Mouse (Mus musculus) cerebellum, postnatal 36 days (tissue): ENCODE results near the gene Nagpa.
A peak's percentile ranks its signal among the peaks of the same experiment; 100 is the strongest.
"Not testable (repeated sequence)": the region's sequence is repeated elsewhere in the genome, so short reads cannot be mapped to it uniquely, and the experiment has no call there.

Source experiments
- DNase-seq, 2 experiments: peaks; one replicate each; pipeline ENCODE4 v3.0.0; 2021 to 2022; ENCODE audit warnings: mixed read lengths in 2 of 2

Nagpa gene

DNA sequence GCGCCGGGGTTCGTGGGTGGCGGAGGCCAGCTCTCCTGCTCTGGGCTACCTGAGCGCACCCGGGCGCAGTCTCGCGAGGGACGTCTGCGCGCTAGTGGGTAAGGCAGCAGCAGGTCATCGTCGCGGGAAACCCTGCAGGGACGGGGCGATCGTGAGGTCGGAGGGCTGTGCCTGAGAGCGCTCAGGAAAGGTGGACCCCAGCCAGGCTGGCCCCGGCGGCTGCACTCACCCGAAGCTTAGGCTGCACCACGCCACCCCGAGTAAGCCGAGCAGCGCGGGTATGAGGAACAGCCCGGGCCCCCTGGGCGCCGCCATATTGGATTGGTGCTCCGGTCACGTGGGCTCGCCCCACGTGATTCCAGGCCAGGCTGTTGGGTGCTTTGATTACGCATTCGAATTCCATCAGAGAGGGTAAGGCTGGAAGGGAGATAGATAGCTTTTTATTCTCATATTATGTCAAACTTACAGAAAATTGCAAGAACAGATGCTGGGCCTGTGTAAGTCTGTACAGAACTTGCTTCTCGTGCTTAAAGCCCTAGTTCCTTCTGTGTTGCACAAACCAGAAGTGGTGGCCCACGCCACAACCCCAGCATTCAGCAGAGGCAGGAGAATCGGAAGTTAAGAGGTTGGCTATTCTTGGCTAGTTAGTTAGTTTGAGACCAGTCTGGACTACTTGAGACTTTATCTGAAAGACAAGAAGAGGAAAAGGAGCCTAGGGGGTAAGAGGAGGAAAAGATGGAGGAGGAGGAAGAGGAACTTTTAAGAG, at the start of gene Nagpa:
Nagpa (minus strand) TSS at position 345 of the 766 bp plus-strand sequence.
- DNase-seq, result peak; percentile 77 to 81

DNA sequence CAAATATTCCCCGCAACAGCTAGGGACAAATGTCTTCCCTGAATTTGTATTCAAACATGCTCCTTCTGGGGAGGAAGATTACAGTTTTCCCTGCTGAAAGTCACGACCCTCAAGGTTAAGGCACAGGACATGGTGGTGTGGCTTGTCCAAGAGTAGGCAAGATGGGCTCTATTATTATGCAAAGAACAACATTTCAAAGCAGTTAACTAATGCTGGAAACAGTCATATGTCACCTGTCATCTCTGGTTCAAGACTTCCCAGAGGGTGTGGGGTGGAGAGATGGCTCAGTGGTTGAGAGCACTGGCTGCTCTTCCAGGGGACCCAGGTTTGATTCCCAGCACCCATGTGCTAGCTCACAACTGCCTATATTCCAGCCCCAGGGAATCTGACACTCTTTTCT, 48.4 kb upstream of the Nagpa start:
- no peak for DNase-seq

DNA sequence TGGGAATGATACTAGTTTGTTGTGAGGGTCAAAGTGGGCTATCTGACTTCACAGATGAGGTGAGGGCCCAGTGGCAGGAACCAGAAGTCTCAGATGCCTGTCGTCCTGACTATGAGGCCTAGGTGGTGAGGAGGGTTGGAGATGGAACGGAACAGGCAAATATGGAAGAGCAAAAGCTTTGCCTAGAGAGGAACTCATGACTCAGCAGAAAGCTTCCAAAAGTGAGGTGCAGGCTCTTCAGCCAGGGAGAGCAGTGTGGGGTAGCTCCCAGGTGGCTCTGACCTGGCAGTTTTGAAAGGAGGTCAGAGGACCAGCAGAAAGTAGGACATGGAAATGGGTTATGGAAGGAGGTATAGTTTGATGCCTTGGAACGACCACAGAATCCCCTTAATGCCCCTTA, 47.1 kb upstream of the Nagpa start:
- DNase-seq, result no peak

DNA sequence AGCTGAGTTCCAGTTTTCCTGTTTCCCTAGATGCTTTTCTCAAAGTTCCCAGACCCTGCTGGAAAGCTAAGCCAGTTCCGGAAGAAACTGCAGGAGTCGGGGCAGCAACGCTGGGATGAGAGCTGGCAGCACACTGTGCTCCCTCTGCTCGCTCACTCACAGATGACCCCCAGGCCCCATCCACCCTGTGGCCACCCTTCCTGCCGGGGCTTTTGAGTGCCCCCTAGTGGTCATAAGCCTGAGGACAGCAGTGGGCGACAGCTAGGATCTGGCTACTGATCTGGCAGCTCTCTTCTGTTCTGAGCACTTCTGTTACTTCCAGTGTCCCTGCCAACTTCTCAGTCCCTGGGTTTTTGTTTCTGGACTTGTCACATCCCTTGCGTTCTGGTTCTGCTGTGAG, 40.6 kb upstream of the Nagpa start:
- peak; percentile 39 to 55 for DNase-seq

GRCm38 (mm10) chr16:5242882-5243281, 39.1 kb upstream of the Nagpa start:
- no peak for DNase-seq

DNA sequence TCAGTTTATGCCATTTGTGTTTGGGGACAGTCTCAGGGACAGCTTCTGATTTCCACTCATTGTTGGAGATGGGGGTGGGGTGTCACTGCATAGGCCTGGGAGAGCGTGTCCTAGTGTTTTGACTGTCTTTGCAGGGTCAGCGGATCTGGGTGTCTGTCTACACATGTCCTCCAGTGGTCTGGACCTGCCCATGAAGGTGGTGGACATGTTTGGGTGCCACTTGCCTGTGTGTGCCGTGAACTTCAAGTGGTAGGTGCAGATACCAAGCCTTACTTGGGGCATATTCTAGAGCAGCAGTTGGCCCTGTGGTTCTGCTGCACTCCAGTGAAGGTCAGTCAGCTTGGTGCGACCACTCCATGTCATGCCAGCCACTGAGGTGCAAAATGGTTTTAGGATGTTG, 38.5 kb upstream of the Nagpa start:
- DNase-seq, result no peak

DNA sequence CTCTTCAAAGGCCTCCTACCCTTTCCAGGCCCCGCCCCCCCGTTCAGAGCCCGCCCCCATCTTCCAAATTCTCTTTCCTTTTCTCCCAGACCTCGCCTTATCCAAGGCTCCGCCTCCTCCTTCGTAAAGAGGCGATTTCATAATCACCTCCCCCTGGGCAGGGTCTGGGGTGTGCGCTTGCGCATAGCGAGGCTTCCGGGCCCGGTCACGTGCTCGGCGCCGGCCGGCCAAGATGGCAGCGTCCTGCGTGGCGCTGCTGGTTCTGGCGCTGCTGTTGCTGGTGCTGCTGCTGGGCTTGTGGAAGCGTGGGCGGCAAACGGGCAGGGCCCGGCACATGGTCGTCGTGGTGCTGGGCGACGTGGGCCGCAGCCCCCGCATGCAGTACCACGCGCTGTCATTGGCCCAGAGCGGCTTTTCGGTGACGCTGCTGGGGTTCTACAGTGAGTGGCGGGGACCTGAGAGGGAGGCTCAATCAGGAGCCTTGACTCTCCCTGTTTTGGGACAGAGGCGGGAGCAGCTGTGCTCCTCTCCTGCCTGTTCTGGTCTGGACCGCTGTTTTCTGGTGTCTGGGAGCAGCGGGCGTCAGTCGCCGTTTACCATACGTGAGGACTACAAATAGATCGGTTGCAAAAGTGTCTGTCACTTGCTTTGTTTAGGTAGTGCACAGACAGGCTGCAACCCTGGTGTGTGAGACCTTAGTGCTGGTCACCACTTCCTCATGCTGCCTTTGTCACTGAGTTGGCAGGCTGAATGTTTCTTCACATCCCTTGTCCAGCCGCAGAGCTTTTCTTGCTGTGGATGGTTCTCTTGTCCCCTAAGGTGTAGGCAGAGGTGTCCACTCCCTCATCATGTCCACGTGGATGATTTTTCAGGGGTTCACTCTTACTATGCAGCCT, 29.9 kb upstream of the Nagpa start, which contains the start of gene Alg1:
Alg1 (plus strand) TSS at position 204 of the 896 bp plus-strand sequence.
- peak; percentile 91 to 95 for DNase-seq

DNA sequence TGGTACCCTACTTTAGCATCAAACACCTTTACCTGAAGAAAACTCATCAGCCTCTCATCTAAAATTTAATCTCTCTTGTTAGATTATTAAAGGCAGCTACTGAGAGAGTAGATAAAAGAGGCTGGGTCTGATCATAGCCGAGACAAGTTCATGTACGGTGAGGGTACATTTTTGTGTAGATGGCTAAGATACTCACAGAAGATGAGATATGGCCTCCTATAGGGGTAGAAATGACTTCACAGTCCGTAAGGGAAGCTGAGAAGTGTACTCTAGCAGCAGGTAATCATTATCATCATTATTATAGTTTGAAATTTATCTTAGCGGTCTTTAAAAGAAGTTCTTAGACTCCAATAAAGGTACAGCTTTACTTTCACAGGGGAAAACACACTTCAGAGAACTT, 29.2 kb upstream of the Nagpa start:
- DNase-seq, result no peak

- not testable (repeated sequence) for DNase-seq
These were observed 24.3 kb upstream of the Nagpa start for GRCm38 (mm10) chr16:5228103-5228502.

DNA sequence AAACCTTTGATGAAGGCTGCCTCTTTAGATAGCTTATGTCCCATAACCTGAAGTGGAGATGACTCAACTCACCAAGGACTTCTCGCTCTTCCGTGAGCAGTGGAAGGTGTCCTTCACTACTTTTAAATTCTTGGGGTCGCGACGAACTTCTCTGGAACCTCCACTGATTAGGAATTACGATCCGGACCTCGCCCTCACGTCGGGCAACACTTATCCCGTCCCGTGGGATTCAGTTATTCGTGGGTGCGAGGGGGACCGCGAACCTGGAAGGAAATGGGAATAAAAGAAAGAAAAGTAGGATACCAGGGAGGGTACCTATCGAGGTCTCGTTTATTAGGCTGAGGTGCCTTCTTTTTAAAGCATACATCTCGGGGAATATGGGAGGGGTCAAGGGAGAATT, 23.7 kb upstream of the Nagpa start:
- DNase-seq, result not testable (repeated sequence)

DNA sequence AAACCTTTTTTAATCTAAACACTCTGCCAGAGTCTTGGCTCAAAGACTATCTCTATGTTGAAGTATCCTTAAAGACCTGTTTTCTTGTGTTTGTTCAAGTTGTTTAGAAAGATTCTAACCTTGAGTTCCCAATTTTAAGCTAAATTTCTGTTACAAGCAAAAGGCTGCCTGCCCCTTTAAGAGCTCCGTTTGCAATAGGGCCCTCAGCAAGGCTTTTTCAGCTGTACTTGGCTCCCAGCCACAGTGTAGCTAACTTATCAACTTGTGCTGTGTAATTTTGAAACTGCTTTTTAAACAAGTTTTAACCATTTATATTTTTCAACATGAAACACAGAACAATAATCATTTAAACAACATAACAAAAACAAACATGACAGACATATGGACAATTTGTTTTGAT, 22.7 kb upstream of the Nagpa start:
- not testable (repeated sequence) for DNase-seq

DNA sequence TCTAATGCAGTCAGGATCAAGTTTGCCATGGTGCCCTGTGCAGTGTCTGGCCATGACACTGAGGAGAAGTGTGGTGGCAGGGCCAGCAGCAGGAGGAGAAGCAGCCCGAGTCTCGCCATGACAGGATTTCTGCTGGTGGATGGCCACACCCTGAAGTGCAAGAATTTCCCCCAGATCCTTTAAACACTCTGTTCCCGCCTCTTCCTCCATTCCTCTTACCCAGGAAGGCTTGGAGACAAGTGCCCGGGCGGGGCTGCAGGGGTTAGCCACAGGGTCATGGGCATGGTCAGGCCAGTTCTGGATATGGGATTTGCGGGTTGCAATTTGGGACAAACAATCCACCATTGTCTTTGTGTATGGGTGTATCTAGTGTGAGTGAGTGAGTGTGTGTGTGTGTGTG, 18.3 kb upstream of the Nagpa start, which contains the start of gene AU021092:
AU021092 (minus strand) TSS at position 160 of the 400 bp plus-strand sequence.
- DNase-seq, result no peak

DNA sequence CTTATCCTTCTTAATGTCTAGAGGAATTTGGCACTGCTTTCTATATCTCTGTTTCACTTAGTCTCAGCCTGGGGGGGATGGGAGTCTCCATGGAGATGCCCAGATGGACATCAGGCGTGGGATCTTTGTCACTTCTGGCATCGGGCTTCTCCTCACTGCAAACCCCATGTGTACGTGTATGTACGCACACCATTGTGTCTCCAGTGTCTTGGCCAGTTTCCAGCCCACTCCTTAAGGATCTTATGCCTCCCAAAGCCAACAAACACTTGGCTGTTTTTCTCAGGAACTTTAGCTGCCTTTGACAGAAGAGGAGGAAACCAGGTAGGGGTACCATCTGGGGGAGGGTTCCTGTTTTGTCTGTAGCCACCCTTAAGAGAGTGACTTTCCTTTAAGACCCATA, 17.6 kb upstream of the Nagpa start:
- no peak for DNase-seq

- DNase-seq, result no peak
These were observed 13.7 kb upstream of the Nagpa start for GRCm38 (mm10) chr16:5217341-5218133.

- no peak for DNase-seq
These were observed 12.9 kb upstream of the Nagpa start for GRCm38 (mm10) chr16:5216686-5217085.

DNA sequence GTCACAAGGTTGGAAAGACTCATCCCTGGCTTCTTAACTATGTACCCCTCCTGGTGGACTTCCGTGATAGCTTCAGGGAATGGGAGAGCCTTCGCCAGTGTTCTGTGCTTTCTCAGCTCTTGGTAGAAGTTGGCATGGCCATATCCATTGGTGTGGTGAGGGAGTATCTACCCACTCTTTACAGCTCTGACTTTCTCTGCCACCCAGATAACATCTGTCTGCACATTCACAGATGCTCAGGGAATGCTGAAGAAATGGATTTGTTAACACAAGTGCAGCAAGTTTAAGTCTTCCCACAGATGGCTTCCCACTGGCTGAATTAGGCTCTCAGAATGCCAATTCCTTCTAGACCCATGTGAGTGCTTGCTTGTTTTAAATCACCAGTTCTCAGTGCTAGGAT, 10.3 kb upstream of the Nagpa start:
- no peak for DNase-seq

DNA sequence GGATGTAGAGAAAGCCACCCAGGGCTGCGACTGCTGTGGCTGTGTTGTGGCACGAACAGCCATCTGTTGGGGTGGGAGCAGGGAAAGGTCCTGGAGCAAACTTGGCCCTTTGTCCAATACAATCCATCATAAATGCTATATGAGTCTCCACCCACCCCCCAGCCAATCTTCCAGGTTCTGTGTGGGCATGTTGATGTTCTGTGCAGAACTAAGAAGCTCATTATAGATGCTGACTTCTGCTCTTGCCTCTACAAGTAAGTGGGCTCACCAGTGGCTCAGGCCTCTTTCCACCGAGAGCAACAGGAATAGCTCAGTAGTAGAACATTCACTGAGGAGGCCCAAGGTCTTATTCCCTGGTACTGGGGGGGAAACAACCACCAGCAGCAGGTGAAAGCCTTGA, 8.3 kb upstream of the Nagpa start:
- no peak for DNase-seq

GRCm38 (mm10) chr16:5210365-5210764, 6.6 kb upstream of the Nagpa start:
- DNase-seq, result no peak

- DNase-seq, result no peak
These were observed 2.2 kb upstream of the Nagpa start for GRCm38 (mm10) chr16:5206051-5206450.

DNA sequence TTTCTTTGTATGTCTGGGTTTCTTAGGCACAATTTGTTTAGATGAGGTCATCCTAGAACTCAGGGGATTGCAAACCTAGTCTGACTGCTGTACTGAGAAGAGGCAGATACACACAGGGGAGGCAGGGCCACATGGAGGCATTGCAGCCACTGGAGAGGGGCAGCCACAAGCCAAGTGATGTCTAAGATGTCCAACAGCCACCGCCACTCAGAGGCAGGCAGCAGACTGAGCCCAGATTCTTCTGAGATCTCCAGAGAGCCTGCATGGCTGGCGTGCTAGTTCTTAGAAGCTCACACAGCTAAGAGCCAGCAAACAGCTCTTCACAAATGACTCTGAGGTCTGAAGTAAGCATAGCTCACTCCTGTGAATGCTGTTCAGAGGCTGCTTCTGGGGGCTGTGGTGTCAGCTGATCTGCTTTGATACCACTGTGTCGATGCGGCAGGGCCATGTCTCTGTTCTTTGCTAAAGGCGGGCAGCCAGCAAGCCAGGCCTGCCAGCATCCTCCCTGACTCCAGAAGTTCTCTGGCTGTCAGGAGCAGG, 1.7 kb upstream of the Nagpa start:
- no peak for DNase-seq

DNA sequence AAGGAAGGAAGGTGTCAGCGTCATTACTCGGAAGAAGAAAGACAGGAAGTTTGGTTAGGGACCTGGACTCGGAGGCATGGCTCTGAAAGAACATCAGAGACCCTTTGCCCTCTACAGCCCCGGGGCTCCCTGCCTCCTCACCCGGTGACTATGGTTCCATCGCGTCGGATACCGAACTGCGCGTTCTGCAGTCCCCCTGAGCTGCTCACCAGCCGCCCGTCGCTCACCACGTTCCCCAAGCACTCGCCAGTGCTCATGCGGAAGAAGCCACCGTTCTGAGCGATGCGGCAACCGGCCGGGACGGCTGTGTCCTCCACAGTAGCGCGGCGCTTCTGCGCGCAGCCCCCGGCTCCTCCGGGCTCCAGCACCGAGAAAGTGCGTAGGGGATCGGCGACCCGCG, 612 bp downstream of the Nagpa start:
- no peak for DNase-seq

DNA sequence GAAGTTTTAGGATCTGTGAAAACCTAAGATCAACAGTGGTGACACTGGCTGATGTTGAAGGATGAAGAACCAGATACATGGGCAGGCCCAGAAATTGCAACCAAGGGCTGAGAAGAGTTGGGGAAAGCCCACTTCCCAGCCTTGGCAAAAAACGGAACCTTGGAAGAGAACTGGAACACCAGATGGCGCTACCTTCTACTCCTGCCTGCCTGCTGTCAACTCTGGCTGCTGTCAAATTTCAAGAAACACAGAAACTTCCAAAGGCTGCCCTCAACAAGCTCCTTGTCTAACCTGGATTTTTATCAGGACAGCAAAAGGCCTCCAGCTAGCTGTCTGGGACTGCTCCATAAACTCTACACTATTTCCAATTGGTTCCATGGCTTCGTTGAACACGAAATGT, 1.1 kb downstream of the Nagpa start:
- DNase-seq, result peak; percentile 39 to 46

DNA sequence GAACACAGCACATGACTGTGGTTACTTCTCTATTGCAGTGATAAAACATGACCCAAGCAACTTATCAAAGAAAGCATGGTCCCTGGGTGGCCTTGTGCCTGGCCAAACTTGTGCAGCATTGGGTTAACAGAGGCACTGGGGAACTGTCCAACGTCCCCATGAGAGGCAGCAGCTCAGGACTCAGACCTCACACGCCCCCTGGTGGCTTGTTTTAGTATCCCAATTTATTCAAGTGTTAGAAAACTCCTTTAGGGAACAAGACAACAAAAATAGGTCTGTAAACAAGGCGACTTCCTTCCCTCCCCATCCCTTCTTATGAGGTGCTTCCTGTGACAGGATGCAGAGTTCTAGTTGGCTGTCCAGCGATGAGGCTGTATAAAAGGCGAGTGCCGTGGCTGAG, 8.7 kb downstream of the Nagpa start:
- peak; percentile 53 to 62 for DNase-seq
